Comparison of ENCODE assay signal across 9 mouse cellular contexts in the genomic region with DNA sequence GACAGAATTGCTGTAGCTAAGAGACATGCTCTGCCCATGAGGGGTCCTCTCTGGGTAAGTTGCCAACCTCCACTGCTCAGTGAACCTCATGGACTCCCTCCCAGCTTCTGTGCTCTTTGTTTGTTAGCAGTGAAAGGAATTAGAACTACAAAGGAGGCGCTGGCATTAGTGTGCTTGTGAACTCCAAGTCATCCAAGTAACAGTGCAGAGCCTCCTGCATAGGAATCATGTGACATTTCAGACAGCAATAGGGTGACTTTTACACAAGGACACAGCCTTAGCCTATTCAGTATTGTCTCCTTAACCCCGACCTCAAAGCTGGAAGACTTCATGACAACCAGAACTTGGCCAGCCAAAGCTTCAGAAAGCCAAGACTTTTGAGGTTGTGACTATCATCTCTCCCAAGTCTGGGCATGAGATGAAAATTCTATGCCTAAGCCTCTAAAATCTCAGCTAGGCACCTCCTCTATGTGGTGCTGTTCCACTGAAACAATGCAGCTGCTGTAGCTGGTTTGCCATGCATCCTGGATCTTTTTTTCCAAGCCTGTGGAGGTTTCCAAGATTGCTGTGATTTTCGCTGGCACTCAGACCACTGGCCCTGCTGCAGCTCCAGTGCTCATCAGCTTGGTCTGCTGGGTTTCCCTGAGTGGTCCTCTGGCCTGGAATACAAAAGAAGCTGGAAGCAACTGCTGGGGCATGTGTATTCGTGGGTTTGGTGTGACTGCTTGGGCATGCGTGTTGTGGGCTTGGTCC. TPM values are rescaled to one million over a fixed set of nuclear protein-coding genes. Genes with fewer than 3 reads are reported as not detected.
DNase-seq lines count a peak whose midpoint lies in the region; ATAC-seq and TF ChIP-seq lines count a peak whose summit lies in the region.
"Had no signal": no experiment of that assay in that cellular context is flagged by ENCODE, and none has a peak within 500 bp of the region (broad histone marks: within the 10 kb centered on the region; RNA-seq: fewer than 3 reads in every experiment).

No protein-coding gene starts in this region.

- H3K36me3 ChIP-seq in forebrain, embryonic 13.5 days (ENCODE audit: poor library complexity, severe bottlenecking): no peaks in the 10 kb centered on the region
- H3K36me3 ChIP-seq in forebrain, embryonic 11.5 days (ENCODE audit: control insufficient read depth, insufficient read depth, low read length): no peaks in the 10 kb centered on the region
- no peaks in the 10 kb centered on the region for H3K36me3 ChIP-seq in neural tube, embryonic 13.5 days
- H3K36me3 ChIP-seq in stomach, postnatal 0 days (ENCODE audit: control insufficient read depth, insufficient read depth, low read length): no peaks in the 10 kb centered on the region

- peaks cover 11% of the 10 kb centered on the region for H3K4me1 ChIP-seq in forebrain, embryonic 13.5 days
- no peaks in the 10 kb centered on the region for H3K4me1 ChIP-seq in forebrain, embryonic 11.5 days (replicated peaks; ENCODE audit: control insufficient read depth, insufficient read depth, low read length)
- 0 out of 2 replicates have a peak, but pooled peaks cover 4% of the 10 kb centered on the region for H3K4me1 ChIP-seq in neural tube, embryonic 13.5 days (replicated peaks)
- no peaks in the 10 kb centered on the region; the same call in 1 of the 2 replicates for H3K4me1 ChIP-seq in stomach, postnatal 0 days (replicated peaks; ENCODE audit: control insufficient read depth, insufficient read depth)

- TF ChIP-seq EP300 in stomach, postnatal 0 days (optimal IDR thresholded peaks at IDR 0.05): no peak

- TF ChIP-seq CTCF in stomach, postnatal 0 days (IDR thresholded peaks at IDR 0.05; ENCODE audit: low read depth): peak; percentile 43

- 0 out of 2 replicates have a peak overlapping the region, but pooled peaks have one; percentile 3 for H3K27ac ChIP-seq in forebrain, embryonic 13.5 days
- no peak overlapping the region for H3K27ac ChIP-seq in forebrain, embryonic 11.5 days (ENCODE audit: low read depth, low read length)
- H3K27ac ChIP-seq in neural tube, embryonic 13.5 days (replicated peaks): peak overlapping the region; percentile 38; the same call in 1 of the 2 replicates
- 0 out of 2 replicates have a peak overlapping the region, but pooled peaks have one; percentile 35 for H3K27ac ChIP-seq in stomach, postnatal 0 days (replicated peaks)

- no peaks in the 10 kb centered on the region for H3K9me3 ChIP-seq in forebrain, embryonic 13.5 days (replicated peaks)
- no peaks in the 10 kb centered on the region for H3K9me3 ChIP-seq in forebrain, embryonic 11.5 days (ENCODE audit: control insufficient read depth, low read length)
- H3K9me3 ChIP-seq in neural tube, embryonic 13.5 days: no peaks in the 10 kb centered on the region
- no peaks in the 10 kb centered on the region for H3K9me3 ChIP-seq in stomach, postnatal 0 days (ENCODE audit: control insufficient read depth, low read length)

- no peak overlapping the region for H3K4me2 ChIP-seq in forebrain, embryonic 13.5 days
- H3K4me2 ChIP-seq in forebrain, embryonic 11.5 days (ENCODE audit: low read depth, low read length, severe bottlenecking): no peak overlapping the region
- H3K4me2 ChIP-seq in neural tube, embryonic 13.5 days: no peak overlapping the region
- H3K4me2 ChIP-seq in stomach, postnatal 0 days (replicated peaks; ENCODE audit: low read depth): no peak overlapping the region
- H3K4me2 ChIP-seq: liver, embryonic 11.5 days had no signal

- H3K27me3 ChIP-seq in forebrain, embryonic 13.5 days: no peaks in the 10 kb centered on the region
- no peaks in the 10 kb centered on the region for H3K27me3 ChIP-seq in forebrain, embryonic 11.5 days (ENCODE audit: control insufficient read depth, insufficient read depth, low read length)
- no peaks in the 10 kb centered on the region for H3K27me3 ChIP-seq in neural tube, embryonic 13.5 days
- no peaks in the 10 kb centered on the region for H3K27me3 ChIP-seq in stomach, postnatal 0 days (ENCODE audit: control insufficient read depth, insufficient read depth, low read length)

- peak; percentile 77 for ATAC-seq in forebrain, embryonic 13.5 days
- ATAC-seq in forebrain, embryonic 11.5 days (replicated peaks; ENCODE audit: low FRiP score): no peak
- peak; percentile 79 for ATAC-seq in neural tube, embryonic 13.5 days (ENCODE audit: low read depth)
- ATAC-seq in stomach, postnatal 0 days (ENCODE audit: low FRiP score, low TSS enrichment): no peak

- 51% methylated on average over 5 of the region's 5 CpGs for WGBS in forebrain, embryonic 13.5 days
- 67% methylated on average over 5 of the region's 5 CpGs for WGBS in forebrain, embryonic 11.5 days
- WGBS in neural tube, embryonic 13.5 days: 71% methylated on average over 5 of the region's 5 CpGs
- 65% methylated on average over 5 of the region's 5 CpGs for WGBS in stomach, postnatal 0 days

- no peak overlapping the region for H3K4me3 ChIP-seq in forebrain, embryonic 13.5 days
- no peak overlapping the region for H3K4me3 ChIP-seq in forebrain, embryonic 11.5 days (ENCODE audit: low read depth, low read length)
- H3K4me3 ChIP-seq in neural tube, embryonic 13.5 days: no peak overlapping the region
- H3K4me3 ChIP-seq in stomach, postnatal 0 days (ENCODE audit: low read depth, low read length): no peak overlapping the region

- no peak for DNase-seq in forebrain, embryonic 11.5 days (ENCODE audit: low spot score)
- no peak for DNase-seq in neural tube, embryonic 10.5 days (ENCODE audit: extremely low spot score, low spot score)
- peak; percentile 42 for DNase-seq in lung, postnatal 10 days
- DNase-seq in stomach, postnatal 0 days (ENCODE audit: low spot score): no peak
- no peak for DNase-seq in urinary bladder, adult 2 months (ENCODE audit: low spot score)
- DNase-seq in T-cell, adult 2 months (ENCODE audit: low spot score): no peak

- no peak overlapping the region for H3K9ac ChIP-seq in forebrain, embryonic 13.5 days
- no peak overlapping the region for H3K9ac ChIP-seq in forebrain, embryonic 11.5 days (ENCODE audit: low read length)
- H3K9ac ChIP-seq in neural tube, embryonic 13.5 days: no peak overlapping the region
- no peak overlapping the region for H3K9ac ChIP-seq in stomach, postnatal 0 days (ENCODE audit: low read length)

RNA-seq across cellular contexts. Expression of gene Tmem17, which starts 52.8 kb away (rescaled TPM):
- polyA plus RNA-seq in forebrain, embryonic 13.5 days (2015; fragmentation: Nextera tagmentation; extraction: Ambion mirVana): 15.3 and 17.3 TPM in 2 replicates
- polyA plus RNA-seq in forebrain, embryonic 11.5 days (2014; fragmentation: Nextera tagmentation; extraction: Ambion mirVana): 11.0 and 14.5 TPM in 2 replicates
- 20.8 and 21.5 TPM in 2 replicates for polyA plus RNA-seq in neural tube, embryonic 13.5 days (2015; fragmentation: Nextera tagmentation; extraction: Ambion mirVana)
- polyA plus RNA-seq in stomach, postnatal 0 days (2015; fragmentation: Nextera tagmentation; extraction: Ambion mirVana): 7.9 and 9.5 TPM in 2 replicates
- polyA plus RNA-seq in urinary bladder, adult 2 months (2012; rRNA removed): 4.0 and 4.8 TPM in 2 replicates

Comparison
In these comparisons a context has a peak if more than half of its experiments do, and no peak if none do; other contexts are left out.
1. ATAC-seq: peak in forebrain, embryonic 13.5 days (single experiment) and neural tube, embryonic 13.5 days (single experiment); none in forebrain, embryonic 11.5 days (single experiment) and stomach, postnatal 0 days (single experiment).